Mouse (Mus musculus): ENCODE measurements around the gene Fance.

- TF ChIP-seq CTCF (IDR thresholded peaks at IDR 0.05; ENCODE audit: extremely low read depth, insufficient read depth, low read length) = no peak
- TF ChIP-seq POLR2A (IDR thresholded peaks at IDR 0.05; ENCODE audit: extremely low read depth, insufficient read depth, low read length) = no peak
Measured at GRCm38 (mm10) chr17:28313880-28314225, 534 bp downstream of the Fance start.
